Mouse (Mus musculus) cortical plate, adult 2 months (tissue): ENCODE measurements at regions not wholly inside any gene's neighbourhood (a gene's known extent, or its start where the extent isn't known, plus 50 kb on each side); places are given as distances from the start of the nearest gene placed in this dataset.

Experiments
- CTCF ChIP-seq: fragments of 200-500 bp; IDR thresholded peaks from 2 replicates; pipeline ENCODE4 v1.5.1; 2011; ENCODE audit warnings: mild to moderate bottlenecking, control low read depth, low read length; ENCODE audit not compliant: insufficient read depth; ENCODE audit errors: extremely low read depth
- POLR2A ChIP-seq: fragments of 200-500 bp; IDR thresholded peaks from 2 replicates; pipeline ENCODE4 v1.6.1; 2011; ENCODE audit warnings: mild to moderate bottlenecking, low read length, control low read depth; ENCODE audit not compliant: insufficient read depth; ENCODE audit errors: extremely low read depth

DNA sequence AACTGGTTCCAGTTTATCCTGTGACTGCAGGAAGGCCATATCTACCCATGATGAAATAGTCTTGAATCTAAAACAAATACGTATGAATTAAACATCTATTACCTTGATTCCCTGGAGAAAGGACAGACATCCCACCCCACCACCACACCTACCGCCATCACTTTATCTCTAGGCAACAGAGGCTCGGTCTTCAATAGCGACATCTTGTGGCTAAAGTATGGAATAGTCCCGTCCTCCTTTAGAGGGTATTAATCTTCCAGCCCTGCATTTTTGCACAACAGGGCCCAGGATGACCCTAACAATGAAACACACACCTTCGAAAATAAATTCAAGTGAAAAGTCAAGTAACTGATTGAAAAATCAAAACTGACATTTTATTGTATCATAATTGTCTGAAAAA, 279.7 kb downstream of the Lmo4 start:
- TF ChIP-seq CTCF = peak; percentile 18; the same call in 1 of the 2 replicates
- no peak for TF ChIP-seq POLR2A
